Mouse (Mus musculus) C2C12 (cell line): ENCODE data around the gene Mrps33.

ENCODE experiments used
- CEBPB ChIP-seq: IDR thresholded peaks from one replicate; pipeline ENCODE4 v1.6.1; 2011; ENCODE audit warnings: low read depth, mild to moderate bottlenecking, control low read depth, moderate library complexity
- CTCF ChIP-seq: IDR thresholded peaks from one replicate; pipeline ENCODE4 v1.5.1; 2011; ENCODE audit not compliant: control insufficient read depth, insufficient read depth, insufficient read length
- MAX ChIP-seq: IDR thresholded peaks from one replicate; pipeline ENCODE4 v1.6.1; 2011; ENCODE audit warnings: mild to moderate bottlenecking, control low read depth
- MYOG ChIP-seq: IDR thresholded peaks from one replicate; pipeline ENCODE4 v1.6.1; 2011; ENCODE audit not compliant: control insufficient read depth, insufficient read length; ENCODE audit errors: extremely low read depth

DNA sequence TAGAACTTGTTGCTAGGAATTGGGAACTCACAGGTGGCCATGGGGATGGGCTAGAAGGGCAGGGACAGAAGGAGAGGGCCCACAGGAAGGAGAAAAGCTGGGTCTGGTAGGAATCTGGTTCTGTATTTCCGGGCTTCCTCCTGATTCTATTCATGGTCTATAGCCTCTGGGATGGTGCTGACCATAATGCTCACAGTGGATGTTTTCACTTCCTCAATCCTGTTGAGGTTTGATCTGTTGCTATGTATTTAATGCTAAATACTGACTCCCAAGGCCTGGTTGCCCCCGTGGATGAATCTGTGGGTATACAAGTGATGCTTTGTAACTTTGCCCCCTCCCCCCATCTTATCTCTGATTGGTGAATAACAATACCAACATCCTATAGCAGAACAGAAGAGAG is 36.8 kb upstream of the Mrps33 start:
- TF ChIP-seq CTCF (no peak), MAX (no peak), MYOG (no peak), CEBPB (no peak)
